Mouse (Mus musculus) spleen, adult 2 months (tissue): ENCODE results near the gene Maml3. TPM values are rescaled to one million over a fixed set of nuclear protein-coding genes. Genes with fewer than 3 reads are reported as not detected.

Experiments used
- DNase-seq, 2 experiments: peaks; one replicate each; pipeline versions ENCODE4 v3.0.0 to v3.0.0-alpha.2; 2012 to 2021; ENCODE audit warnings: low spot score in 2 of 2, low read depth in 1 of 2
- H3K27ac ChIP-seq: fragments of 200-500 bp; 2 replicates; pipeline ENCODE4 v1.5.1; 2012; ENCODE audit warnings: low read length, inconsistent platforms; ENCODE audit not compliant: insufficient read depth
- H3K27me3 ChIP-seq: fragments of 200-500 bp; 2 replicates; pipeline ENCODE4 v1.6.1; 2012; ENCODE audit warnings: mild to moderate bottlenecking, moderate library complexity, low read length, inconsistent platforms; ENCODE audit not compliant: control insufficient read depth, insufficient read depth
- H3K36me3 ChIP-seq: fragments of 200-500 bp; 2 replicates; pipeline ENCODE4 v1.6.1; 2012; ENCODE audit warnings: mild to moderate bottlenecking, low read length, inconsistent platforms; ENCODE audit not compliant: control insufficient read depth, insufficient read depth
- H3K4me1 ChIP-seq: fragments of 200-500 bp; 2 replicates; pipeline ENCODE4 v1.6.1; 2011; ENCODE audit warnings: inconsistent platforms; ENCODE audit not compliant: control insufficient read depth, insufficient read depth, insufficient read length
- H3K4me3 ChIP-seq: fragments of 200-500 bp; 2 replicates; pipeline ENCODE4 v1.5.1; 2011; ENCODE audit warnings: mild to moderate bottlenecking, inconsistent platforms; ENCODE audit not compliant: insufficient read depth, insufficient read length; ENCODE audit errors: extremely low read depth
- CTCF ChIP-seq: fragments of 200-500 bp; IDR thresholded peaks from 2 replicates; pipeline ENCODE4 v1.5.1; 2011; ENCODE audit warnings: mild to moderate bottlenecking, inconsistent platforms; ENCODE audit not compliant: insufficient read depth, insufficient read length, insufficient replicate concordance; ENCODE audit errors: extremely low read depth
- POLR2A ChIP-seq: fragments of 200-500 bp; IDR thresholded peaks from 2 replicates; pipeline ENCODE4 v1.6.1; 2011; ENCODE audit warnings: low read depth, low read length, inconsistent platforms
- WGBS: fragments of 180-500 bp; shearing (Covaris S2); methylation state at CpG from one replicate; pipeline ENCODE4 v1.1.7; 2018; 5-methylcytosine and 5-hydroxymethylcytosine counted together
- polyA plus RNA-seq: library from polyadenylated mRNA; depleted of rRNA; stranded (reverse); fragments of >200 nt; gene quantifications from 2 replicates; pipeline ENCODE4 v1.2.3, GENCODE M21; 2012

Gene Maml3
- polyA plus RNA-seq, 1 experiment: 2.7 TPM

DNA sequence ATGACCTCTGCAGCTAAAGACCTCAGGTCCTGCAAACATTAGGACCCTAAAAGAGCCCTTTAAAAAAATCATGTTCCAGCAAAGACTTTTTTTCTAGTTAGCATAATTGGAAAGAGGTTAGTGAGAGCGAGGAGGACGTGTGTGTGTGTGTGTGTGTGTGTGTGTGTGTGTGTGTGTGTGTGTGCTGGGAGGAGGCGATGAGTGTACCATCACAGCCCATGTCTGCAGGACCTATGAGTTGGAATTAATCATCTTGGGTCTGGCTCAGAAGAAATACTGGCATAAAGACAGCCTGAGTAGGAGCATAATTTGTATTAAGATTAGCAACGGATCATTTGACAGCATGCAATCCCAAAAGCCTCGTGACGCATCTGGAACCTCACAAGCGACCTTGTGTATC is 251.3 kb downstream of the Maml3 start:
- no peaks in the 10 kb centered on the region for H3K4me1 ChIP-seq
- no peaks in the 10 kb centered on the region for H3K27me3 ChIP-seq
- TF ChIP-seq CTCF: no peak
- no peak for TF ChIP-seq POLR2A
- H3K36me3 ChIP-seq: no peaks in the 10 kb centered on the region; the same call in 1 of the 2 replicates
- WGBS: 90% methylated on average over 7 of the region's 7 CpGs
- no peak for DNase-seq
- no peak overlapping the region for H3K27ac ChIP-seq
- H3K4me3 ChIP-seq: no peak overlapping the region

DNA sequence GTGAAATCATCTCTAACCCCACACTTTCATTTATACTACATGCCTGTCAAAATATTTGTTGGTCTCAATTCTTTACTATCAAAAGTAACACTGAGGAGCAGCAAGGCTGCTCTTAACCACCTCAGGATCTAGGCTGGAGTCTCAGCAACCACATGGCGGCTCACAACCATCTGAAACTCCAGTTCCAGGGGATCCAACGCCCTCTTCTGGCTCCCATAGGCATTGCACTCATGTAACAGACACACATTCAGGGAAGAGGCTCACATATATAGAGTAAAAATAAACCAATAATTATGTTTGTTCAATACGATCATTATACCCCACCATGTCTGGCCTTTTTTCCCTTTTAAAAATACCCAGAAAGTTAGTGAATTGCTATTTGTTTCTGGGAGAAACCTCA is 252.2 kb downstream of the Maml3 start:
- no peak for DNase-seq
- Histone ChIP-seq H3K27ac (no peak overlapping the region), H3K4me1 (no peaks in the 10 kb centered on the region), H3K4me3 (no peak overlapping the region), H3K27me3 (no peaks in the 10 kb centered on the region), H3K36me3 (no peaks in the 10 kb centered on the region; the same call in 1 of the 2 replicates)
- no peak for TF ChIP-seq POLR2A
- TF ChIP-seq CTCF: no peak
- whole genome bisulfite sequencing: 80% methylated on average over 3 of the region's 3 CpGs

DNA sequence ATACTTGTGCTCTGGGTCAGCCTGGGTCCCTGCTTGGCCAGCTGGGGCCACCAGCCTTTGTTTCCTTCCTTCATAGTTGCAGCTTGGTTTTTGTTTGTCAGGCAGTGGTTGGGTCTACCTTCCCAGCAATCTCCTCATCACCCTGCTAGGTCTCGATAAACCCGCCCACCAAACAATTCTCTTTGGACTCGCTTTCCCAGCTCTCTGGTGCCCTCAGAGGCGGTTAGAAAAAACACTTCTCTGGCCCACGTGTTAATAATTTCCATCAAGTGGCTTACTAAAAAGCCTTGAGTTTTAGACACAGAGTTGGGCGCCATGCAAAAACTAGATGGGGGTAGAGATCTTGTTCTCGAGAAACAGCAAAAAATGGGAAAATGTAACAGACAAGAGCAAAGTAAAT is 253.3 kb downstream of the Maml3 start:
- TF ChIP-seq POLR2A: no peak
- TF ChIP-seq CTCF: no peak
- Histone ChIP-seq H3K27me3 (no peaks in the 10 kb centered on the region), H3K4me1 (no peaks in the 10 kb centered on the region), H3K36me3 (no peaks in the 10 kb centered on the region; the same call in 1 of the 2 replicates), H3K27ac (no peak overlapping the region), H3K4me3 (no peak overlapping the region)
- no peak for DNase-seq
- 84% methylated on average over 7 of the region's 7 CpGs for WGBS

DNA sequence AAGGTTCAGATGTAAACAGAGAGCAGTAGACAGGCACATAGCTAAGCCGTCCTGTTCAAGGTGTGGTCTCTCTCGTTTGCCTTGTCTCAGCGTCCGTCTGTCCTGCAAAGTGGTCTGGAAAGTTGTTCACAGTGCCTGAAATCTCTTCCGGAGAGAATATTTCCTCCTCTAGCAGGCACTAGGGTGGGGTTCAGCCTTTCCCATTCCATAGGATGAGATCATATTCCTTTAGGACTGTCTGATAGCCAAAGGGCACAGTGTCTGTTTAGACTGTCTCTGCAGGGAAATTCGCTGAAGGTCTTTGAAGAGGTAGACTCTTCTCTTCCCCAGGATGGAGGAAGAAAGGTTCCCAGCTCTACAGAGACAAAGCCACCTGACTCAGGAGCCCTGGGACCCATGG is 255.4 kb downstream of the Maml3 start:
- TF ChIP-seq CTCF (no peak), POLR2A (no peak)
- H3K4me1 ChIP-seq: no peaks in the 10 kb centered on the region
- no peak overlapping the region for H3K4me3 ChIP-seq
- H3K27ac ChIP-seq: no peak overlapping the region
- no peaks in the 10 kb centered on the region for H3K36me3 ChIP-seq
- no peak for DNase-seq
- no peaks in the 10 kb centered on the region for H3K27me3 ChIP-seq
- 94% methylated on average over 6 of the region's 6 CpGs for WGBS

DNA sequence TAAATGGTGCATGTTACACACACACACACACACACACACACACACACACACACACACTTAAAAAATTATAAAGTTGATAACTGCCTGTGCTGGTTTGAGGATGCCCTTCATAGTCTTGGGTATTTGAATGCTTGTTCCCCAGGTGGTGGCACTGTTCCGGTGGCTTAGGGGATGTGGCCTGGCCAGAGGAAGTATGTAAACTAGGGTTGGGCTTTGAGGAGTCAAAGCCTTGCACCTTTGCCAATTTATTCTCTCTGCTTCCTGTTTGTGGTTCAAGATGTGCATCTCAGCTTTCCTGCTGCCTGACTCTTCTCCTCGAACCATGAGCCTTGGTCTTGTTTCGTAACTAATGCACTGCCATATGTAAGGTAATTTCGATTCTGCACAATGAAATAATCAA is 257.6 kb downstream of the Maml3 start:
- Histone ChIP-seq H3K36me3 (no peaks in the 10 kb centered on the region), H3K27me3 (no peaks in the 10 kb centered on the region), H3K4me3 (no peak overlapping the region), H3K27ac (no peak overlapping the region), H3K4me1 (no peaks in the 10 kb centered on the region)
- 41% methylated on average over 4 of the region's 4 CpGs for WGBS
- no peak for TF ChIP-seq POLR2A
- no peak for TF ChIP-seq CTCF
- peak in 1 of 2 experiments; percentile 6 for DNase-seq

DNA sequence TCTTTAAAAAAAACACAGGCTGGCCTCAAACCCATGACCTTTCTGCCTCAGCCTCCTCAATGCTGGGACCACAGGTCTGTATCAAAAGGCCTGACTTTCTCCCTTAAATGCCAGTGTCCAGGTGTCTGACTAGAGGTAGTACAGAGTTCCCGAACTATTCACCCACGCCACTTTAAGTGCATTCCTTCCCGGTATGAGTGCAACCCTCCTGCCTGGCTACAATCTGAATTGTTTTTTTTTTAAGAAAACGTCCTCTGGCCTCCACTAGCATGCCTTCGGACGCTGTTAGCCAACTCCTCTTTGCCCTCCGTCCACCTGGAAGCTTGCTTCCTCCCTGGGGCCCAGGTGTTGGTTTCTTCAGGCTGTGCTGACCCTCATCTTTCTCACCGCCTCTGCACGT is 260.6 kb downstream of the Maml3 start:
- TF ChIP-seq CTCF (no peak), POLR2A (no peak)
- Histone ChIP-seq H3K27ac (no peak overlapping the region), H3K27me3 (no peaks in the 10 kb centered on the region), H3K4me3 (no peak overlapping the region), H3K4me1 (no peaks in the 10 kb centered on the region), H3K36me3 (no peaks in the 10 kb centered on the region)
- no peak for DNase-seq
- 92% methylated on average over 9 of the region's 9 CpGs for WGBS

DNA sequence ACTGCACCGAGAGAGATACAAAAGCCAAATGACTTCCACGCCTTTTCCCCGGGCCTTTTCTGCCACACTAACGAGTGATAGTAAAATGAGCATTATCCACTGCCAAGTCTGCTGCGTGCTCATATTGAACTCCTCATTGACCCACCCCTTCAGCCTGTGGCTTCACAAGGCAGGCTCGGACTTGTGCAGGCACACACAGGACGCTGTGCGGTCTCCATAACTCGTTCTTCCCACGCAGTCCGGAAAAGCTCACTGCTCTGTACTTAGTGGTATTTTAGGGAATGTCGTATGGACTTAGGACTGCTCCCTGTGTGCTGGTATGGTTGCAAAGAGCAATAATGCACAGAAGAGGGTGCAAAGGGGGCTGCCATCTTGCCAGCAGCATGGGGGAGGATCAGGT is 262.7 kb downstream of the Maml3 start:
- TF ChIP-seq POLR2A (no peak), CTCF (no peak)
- Histone ChIP-seq H3K36me3 (no peaks in the 10 kb centered on the region), H3K4me3 (no peak overlapping the region), H3K27ac (no peak overlapping the region), H3K4me1 (no peaks in the 10 kb centered on the region), H3K27me3 (no peaks in the 10 kb centered on the region)
- 91% methylated on average over 12 of the region's 12 CpGs for WGBS
- DNase-seq: no peak
